Mouse (Mus musculus) limb, embryonic 12.5 days (tissue): Measurements from ENCODE around the gene Dhrs7. TPM values are rescaled to one million over a fixed set of nuclear protein-coding genes. Genes with fewer than 3 reads are reported as not detected.

ENCODE experiments used
- polyA plus RNA-seq: library from polyadenylated mRNA; unstranded; fragments of >200 nt; fragmentation: Nextera tagmentation; extraction: Ambion mirVana; gene quantifications from 2 replicates; pipeline ENCODE4 v1.2.1, GENCODE M21; 2016

Dhrs7 gene
- polyA plus RNA-seq, 1 experiment from 2014 or later: 6.6 TPM

Other genes with a start within 250 kb of the Dhrs7 start
- 0.93 and 1.2 TPM in 2 replicates for gene Lrrc9, start 223.0 kb downstream of the Dhrs7 start, polyA plus RNA-seq
- 15.1 and 17.0 TPM in 2 replicates for gene Pcnx4, start 128.5 kb downstream of the Dhrs7 start, polyA plus RNA-seq
- gene Gm4756, start 15.2 kb downstream of the Dhrs7 start, polyA plus RNA-seq: not detected in 2 replicates
- gene Ppm1a, start 92.5 kb upstream of the Dhrs7 start, polyA plus RNA-seq: 66.8 and 68.0 TPM in 2 replicates